Mouse (Mus musculus) limb, embryonic 15.5 days (tissue): Measurements from ENCODE around the gene E330021D16Rik. TPM values are rescaled to one million over a fixed set of nuclear protein-coding genes. Genes with fewer than 3 reads are reported as not detected.
A peak's percentile ranks its signal among the peaks of the same experiment; 100 is the strongest.

Source experiments
- ATAC-seq: fragments of 200-750 bp; cut with Nextera tagmentation; 2 replicates; pipeline ENCODE4 v1.8.0; 2017; ENCODE audit warnings: low read depth, moderate TSS enrichment; ENCODE audit not compliant: insufficient number of reproducible peaks, low FRiP score, low TSS enrichment
- H3K27ac ChIP-seq: fragments of 300-500 bp; sonication (generic); 2 replicates; pipeline ENCODE4 v1.5.1; 2015; ENCODE audit warnings: moderate library complexity, mild to moderate bottlenecking, inconsistent platforms
- H3K27me3 ChIP-seq: fragments of 300-500 bp; sonication (generic); 2 replicates; pipeline ENCODE4 v1.6.1; 2015; ENCODE audit warnings: inconsistent platforms
- H3K36me3 ChIP-seq: fragments of 300-500 bp; sonication (generic); 2 replicates; pipeline ENCODE4 v1.6.1; 2015; ENCODE audit warnings: inconsistent platforms
- H3K4me1 ChIP-seq: fragments of 300-500 bp; sonication (generic); 2 replicates; pipeline ENCODE4 v1.6.1; 2015; ENCODE audit warnings: inconsistent platforms
- H3K4me2 ChIP-seq: fragments of 300-500 bp; sonication (generic); 2 replicates; pipeline ENCODE4 v1.6.1; 2015; ENCODE audit warnings: mild to moderate bottlenecking, inconsistent platforms
- H3K4me3 ChIP-seq: fragments of 300-500 bp; sonication (generic); 2 replicates; pipeline ENCODE4 v1.5.1; 2015; ENCODE audit warnings: mild to moderate bottlenecking, inconsistent platforms
- H3K9ac ChIP-seq: fragments of 300-500 bp; sonication (generic); 2 replicates; pipeline ENCODE4 v1.6.1; 2015; ENCODE audit warnings: inconsistent platforms
- H3K9me3 ChIP-seq: fragments of 300-500 bp; sonication (generic); 2 replicates; pipeline ENCODE4 v1.6.1; 2016; ENCODE audit warnings: inconsistent platforms
- whole genome bisulfite sequencing: fragments of 180-500 bp; shearing (Covaris S2); methylation state at CpG from one replicate; pipeline ENCODE4 v1.1.7; 2015; 5-methylcytosine and 5-hydroxymethylcytosine counted together
- polyA plus RNA-seq: library from polyadenylated mRNA; unstranded; fragments of >200 nt; fragmentation: Nextera tagmentation; extraction: Ambion mirVana; gene quantifications from 2 replicates; pipeline ENCODE4 v1.2.1, GENCODE M21; 2015

E330021D16Rik gene
- polyA plus RNA-seq, 1 experiment from 2014 or later: not detected

DNA sequence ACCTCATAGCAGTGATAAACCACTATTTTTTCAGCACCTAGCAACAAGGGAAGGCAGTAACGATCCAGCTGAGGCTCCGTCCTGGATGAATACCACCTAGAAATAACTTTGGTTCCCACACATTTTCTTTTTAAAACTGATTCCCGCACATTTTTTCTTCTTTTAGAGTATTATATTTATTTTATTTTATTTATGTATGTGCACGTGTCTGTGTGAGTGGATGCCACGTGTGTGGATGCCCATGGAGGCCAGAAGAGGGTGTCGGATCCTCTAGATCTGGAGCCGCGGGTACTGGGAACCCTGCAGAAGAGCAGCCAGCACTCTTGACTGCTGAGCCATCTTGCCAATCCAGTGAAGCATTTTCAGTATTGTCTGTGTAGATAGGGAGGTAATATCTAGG, 52.1 kb downstream of the E330021D16Rik start:
- no peaks in the 10 kb centered on the region for H3K36me3 ChIP-seq
- H3K27ac ChIP-seq: no peak overlapping the region
- no peak overlapping the region for H3K4me2 ChIP-seq
- ATAC-seq: no peak
- no peaks in the 10 kb centered on the region for H3K4me1 ChIP-seq
- H3K9me3 ChIP-seq: no peaks in the 10 kb centered on the region
- WGBS: 89% methylated on average over 8 of the region's 8 CpGs
- no peaks in the 10 kb centered on the region for H3K27me3 ChIP-seq
- H3K9ac ChIP-seq: no peak overlapping the region
- no peak overlapping the region for H3K4me3 ChIP-seq

DNA sequence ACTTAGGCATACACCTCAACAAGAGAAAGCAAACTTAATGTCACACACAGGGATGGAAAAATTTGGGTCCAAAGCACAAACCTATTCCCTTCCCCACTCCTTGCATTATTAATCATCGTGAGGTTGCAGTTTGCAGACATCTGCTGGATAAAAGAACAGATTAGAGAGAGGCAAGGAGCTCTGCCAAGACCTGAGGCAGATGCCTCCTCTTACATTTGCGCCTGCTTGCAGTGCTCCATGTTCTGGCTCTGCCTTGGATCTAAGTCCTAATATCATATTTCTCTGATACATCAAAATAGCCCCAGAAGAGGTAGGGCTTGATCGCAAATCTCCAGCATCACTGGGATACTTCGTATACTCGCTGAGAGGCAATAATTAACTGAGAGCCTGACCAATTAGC, 56.9 kb downstream of the E330021D16Rik start:
- ATAC-seq: no peak
- H3K9ac ChIP-seq: no peak overlapping the region
- no peak overlapping the region for H3K27ac ChIP-seq
- WGBS: 48% methylated on average over 5 of the region's 5 CpGs
- H3K27me3 ChIP-seq: no peaks in the 10 kb centered on the region
- H3K4me2 ChIP-seq: no peak overlapping the region
- peaks cover 1% of the 10 kb centered on the region; the same call in 1 of the 2 replicates for H3K4me1 ChIP-seq
- no peaks in the 10 kb centered on the region for H3K9me3 ChIP-seq
- no peaks in the 10 kb centered on the region for H3K36me3 ChIP-seq
- no peak overlapping the region for H3K4me3 ChIP-seq

DNA sequence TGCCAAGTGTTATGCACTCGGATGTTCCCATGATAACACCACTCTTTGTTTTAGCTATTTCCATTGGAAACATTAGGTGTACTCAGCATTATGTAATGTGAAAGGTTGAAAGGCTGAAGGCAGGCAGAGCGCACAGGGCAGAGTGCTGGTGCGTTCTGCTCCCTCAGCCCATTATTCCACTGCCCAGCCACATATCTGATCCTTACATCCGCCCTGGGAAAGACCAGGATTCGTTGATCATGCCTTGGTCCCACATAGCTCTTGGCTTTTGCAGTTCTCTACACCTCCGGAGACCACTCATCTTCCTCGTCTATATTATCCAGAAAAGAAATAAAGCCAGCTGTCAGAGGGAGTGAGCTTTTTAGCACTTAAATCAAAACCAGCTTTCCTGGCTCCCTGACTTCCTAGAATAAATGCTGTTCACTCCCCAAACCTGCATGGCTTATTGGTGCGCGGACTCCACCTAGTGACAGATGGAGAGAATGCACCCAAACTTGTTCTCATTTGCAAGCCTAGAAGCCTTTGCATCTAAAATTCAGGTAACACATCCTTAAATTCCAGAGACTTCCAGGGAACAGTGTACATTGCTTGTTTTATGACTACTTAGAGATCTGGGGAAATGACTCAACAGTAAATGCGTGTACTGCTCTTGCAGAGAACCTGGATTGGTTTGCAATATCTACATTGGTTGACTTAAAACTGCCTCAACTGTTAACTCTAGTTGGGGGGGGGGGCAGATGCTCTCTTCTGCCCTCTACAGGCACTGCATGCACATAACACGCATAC, 61.8 kb downstream of the E330021D16Rik start:
- Histone ChIP-seq H3K27ac (no peak overlapping the region), H3K9ac (no peak overlapping the region), H3K4me3 (no peak overlapping the region), H3K36me3 (no peaks in the 10 kb centered on the region), H3K27me3 (0 out of 2 replicates have a peak, but pooled peaks cover 3% of the 10 kb centered on the region), H3K9me3 (no peaks in the 10 kb centered on the region), H3K4me1 (peaks cover 4% of the 10 kb centered on the region; the same call in 1 of the 2 replicates), H3K4me2 (peak overlapping the region; percentile 29; the same call in 1 of the 2 replicates)
- peak; percentile 44 for ATAC-seq
- WGBS: 28% methylated on average over 11 of the region's 11 CpGs

Other genes with a start within 250 kb of the E330021D16Rik start
- gene Grin2b, start 242.1 kb downstream of the E330021D16Rik start, polyA plus RNA-seq: 3.2 and 3.7 TPM in 2 replicates
- gene Gm8994, start 88.0 kb downstream of the E330021D16Rik start, polyA plus RNA-seq: not detected in 2 replicates
- 35.2 and 36.4 TPM in 2 replicates for gene Atf7ip, start 90.6 kb upstream of the E330021D16Rik start, polyA plus RNA-seq
- gene Plbd1, start 246.4 kb upstream of the E330021D16Rik start, polyA plus RNA-seq: 35.1 and 35.8 TPM in 2 replicates